Mouse (Mus musculus): ENCODE results near the gene Slit2.

- TF ChIP-seq CTCF (IDR thresholded peaks at IDR 0.05; ENCODE audit: control insufficient read depth, insufficient read depth, insufficient replicate concordance, low read depth, low read length) (no peak), POLR2A (IDR thresholded peaks at IDR 0.05; ENCODE audit: control insufficient read depth, low read depth, low read length) (no peak)
Observed at GRCm38 (mm10) chr5:48050637-48051314, 67.8 kb downstream of the Slit2 start.

Data from testis, adult 2 months (tissue).